Mouse (Mus musculus): ENCODE data around the gene Mief2. TPM values are rescaled to one million over a fixed set of nuclear protein-coding genes. Genes with fewer than 3 reads are reported as not detected.
A peak's percentile ranks its signal among the peaks of the same experiment; 100 is the strongest.

Mief2 gene
- total and polyA plus RNA-seq, 2 experiments from 2014 or later, result 19.5 to 26.5 TPM

- Histone ChIP-seq H3K36me3 (replicated peaks; ENCODE audit: control insufficient read depth, insufficient read depth, low read length) (peaks cover 100% of the 10 kb centered on the region), H3K4me1 (ENCODE audit: control insufficient read depth, insufficient read depth) (no peaks in the 10 kb centered on the region; the same call in 1 of the 2 replicates), H3K27me3 (ENCODE audit: control insufficient read depth, insufficient read depth, low read length) (no peaks in the 10 kb centered on the region), H3K4me2 (ENCODE audit: low read depth, low read length) (no peak overlapping the region), H3K4me3 (ENCODE audit: low read depth, low read length) (no peak overlapping the region), H3K27ac (ENCODE audit: low read depth) (no peak overlapping the region), H3K9ac (replicated peaks; ENCODE audit: low read depth, low read length) (no peak overlapping the region), H3K9me3 (replicated peaks; ENCODE audit: control insufficient read depth, low read length) (no peaks in the 10 kb centered on the region)
- TF ChIP-seq CTCF (IDR thresholded peaks at IDR 0.05; ENCODE audit: low read depth), result no peak
- no peak for TF ChIP-seq EP300 (IDR thresholded peaks at IDR 0.05; ENCODE audit: low read depth)
- WGBS, result 92% methylated on average over 17 of the region's 17 CpGs
- DNase-seq (ENCODE audit: low spot score) (no peak), ATAC-seq (ENCODE audit: insufficient read depth, low read depth) (no peak)
Measured at GRCm38 (mm10) chr11:60711218-60711617, 17.0 kb upstream of the Mief2 start.

GRCm38 (mm10) chr11:60712040-60712439 lies 16.2 kb upstream of the Mief2 start:
- TF ChIP-seq EP300 (IDR thresholded peaks at IDR 0.05; ENCODE audit: low read depth) (no peak), CTCF (IDR thresholded peaks at IDR 0.05; ENCODE audit: low read depth) (no peak)
- Histone ChIP-seq H3K27ac (ENCODE audit: low read depth) (no peak overlapping the region), H3K9ac (replicated peaks; ENCODE audit: low read depth, low read length) (no peak overlapping the region), H3K4me2 (ENCODE audit: low read depth, low read length) (no peak overlapping the region), H3K9me3 (replicated peaks; ENCODE audit: control insufficient read depth, low read length) (no peaks in the 10 kb centered on the region), H3K4me3 (ENCODE audit: low read depth, low read length) (no peak overlapping the region), H3K36me3 (replicated peaks; ENCODE audit: control insufficient read depth, insufficient read depth, low read length) (peaks cover 100% of the 10 kb centered on the region), H3K4me1 (ENCODE audit: control insufficient read depth, insufficient read depth) (no peaks in the 10 kb centered on the region; the same call in 1 of the 2 replicates), H3K27me3 (ENCODE audit: control insufficient read depth, insufficient read depth, low read length) (no peaks in the 10 kb centered on the region)
- DNase-seq (ENCODE audit: low spot score) (no peak), ATAC-seq (ENCODE audit: insufficient read depth, low read depth) (no peak)
- WGBS, result 90% methylated on average over 18 of the region's 18 CpGs

- ATAC-seq (ENCODE audit: insufficient read depth, low read depth), result no peak
Measured at GRCm38 (mm10) chr11:60712639-60713255, 15.5 kb upstream of the Mief2 start.

GRCm38 (mm10) chr11:60715833-60716232 lies 12.4 kb upstream of the Mief2 start:
- no peak overlapping the region for H3K4me3 ChIP-seq (ENCODE audit: low read depth, low read length)
- no peak overlapping the region for H3K9ac ChIP-seq (replicated peaks; ENCODE audit: low read depth, low read length)
- ATAC-seq (ENCODE audit: insufficient read depth, low read depth) (no peak), DNase-seq (ENCODE audit: low spot score) (no peak)
- no peak overlapping the region for H3K27ac ChIP-seq (ENCODE audit: low read depth)
- no peak for TF ChIP-seq EP300 (IDR thresholded peaks at IDR 0.05; ENCODE audit: low read depth)
- no peak for TF ChIP-seq CTCF (IDR thresholded peaks at IDR 0.05; ENCODE audit: low read depth)
- WGBS, result 87% methylated on average over 5 of the region's 5 CpGs
- H3K9me3 ChIP-seq (replicated peaks; ENCODE audit: control insufficient read depth, low read length), result no peaks in the 10 kb centered on the region
- no peaks in the 10 kb centered on the region for H3K27me3 ChIP-seq (ENCODE audit: control insufficient read depth, insufficient read depth, low read length)
- no peaks in the 10 kb centered on the region for H3K4me1 ChIP-seq (ENCODE audit: control insufficient read depth, insufficient read depth)
- peaks cover 97% of the 10 kb centered on the region for H3K36me3 ChIP-seq (replicated peaks; ENCODE audit: control insufficient read depth, insufficient read depth, low read length)
- no peak overlapping the region for H3K4me2 ChIP-seq (ENCODE audit: low read depth, low read length)

More at GRCm38 (mm10) chr11:60712639-60713255, 15.5 kb upstream of the Mief2 start:
- Histone ChIP-seq H3K4me1 (ENCODE audit: control insufficient read depth, insufficient read depth) (no peaks in the 10 kb centered on the region; the same call in 1 of the 2 replicates), H3K9me3 (replicated peaks; ENCODE audit: control insufficient read depth, low read length) (no peaks in the 10 kb centered on the region), H3K9ac (replicated peaks; ENCODE audit: low read depth, low read length) (no peak overlapping the region), H3K27ac (ENCODE audit: low read depth) (no peak overlapping the region), H3K4me2 (ENCODE audit: low read depth, low read length) (no peak overlapping the region), H3K36me3 (replicated peaks; ENCODE audit: control insufficient read depth, insufficient read depth, low read length) (peaks cover 100% of the 10 kb centered on the region), H3K4me3 (ENCODE audit: low read depth, low read length) (no peak overlapping the region), H3K27me3 (ENCODE audit: control insufficient read depth, insufficient read depth, low read length) (no peaks in the 10 kb centered on the region)
- DNase-seq (ENCODE audit: low spot score), result no peak
- TF ChIP-seq CTCF (IDR thresholded peaks at IDR 0.05; ENCODE audit: low read depth) (no peak), EP300 (IDR thresholded peaks at IDR 0.05; ENCODE audit: low read depth) (no peak)
- 84% methylated on average over 13 of the region's 13 CpGs for WGBS

GRCm38 (mm10) chr11:60719263-60719662 lies 8.9 kb upstream of the Mief2 start:
- H3K36me3 ChIP-seq (replicated peaks; ENCODE audit: control insufficient read depth, insufficient read depth, low read length), result peaks cover 97% of the 10 kb centered on the region
- DNase-seq (ENCODE audit: low spot score) (no peak), ATAC-seq (ENCODE audit: insufficient read depth, low read depth) (peak; percentile 28; the same call in 1 of the 2 replicates)
- H3K9me3 ChIP-seq (replicated peaks; ENCODE audit: control insufficient read depth, low read length), result no peaks in the 10 kb centered on the region
- H3K4me1 ChIP-seq (ENCODE audit: control insufficient read depth, insufficient read depth), result no peaks in the 10 kb centered on the region
- WGBS, result 26% methylated on average over 5 of the region's 5 CpGs
- H3K4me2 ChIP-seq (ENCODE audit: low read depth, low read length), result no peak overlapping the region
- H3K27ac ChIP-seq (ENCODE audit: low read depth), result peak overlapping the region; percentile 36; the same call in 1 of the 2 replicates
- no peak overlapping the region for H3K9ac ChIP-seq (replicated peaks; ENCODE audit: low read depth, low read length)
- H3K4me3 ChIP-seq (ENCODE audit: low read depth, low read length), result no peak overlapping the region
- TF ChIP-seq CTCF (IDR thresholded peaks at IDR 0.05; ENCODE audit: low read depth), result no peak
- no peak for TF ChIP-seq EP300 (IDR thresholded peaks at IDR 0.05; ENCODE audit: low read depth)
- no peaks in the 10 kb centered on the region for H3K27me3 ChIP-seq (ENCODE audit: control insufficient read depth, insufficient read depth, low read length)
